Mouse (Mus musculus): Measurements from ENCODE around the gene Tdrd5. TPM values are rescaled to one million over a fixed set of nuclear protein-coding genes. Genes with fewer than 3 reads are reported as not detected.

Gene Tdrd5
- 0.92 and 1.8 TPM in 2 replicates for polyA plus RNA-seq (2014; fragmentation: Nextera tagmentation; extraction: Ambion mirVana)

- DNase-seq (ENCODE audit: low spot score), result peak; percentile 63
- peak within 1 kb of the TSS; percentile 85 for H3K4me3 ChIP-seq (replicated peaks; ENCODE audit: low read length)
- H3K4me2 ChIP-seq (replicated peaks), result peak within 1 kb of the TSS; percentile 98
- peaks cover 37% of the 10 kb centered on the region for H3K27me3 ChIP-seq (ENCODE audit: control insufficient read depth, insufficient read depth, low read length)
- H3K9me3 ChIP-seq (ENCODE audit: control insufficient read depth, low read length), result no peaks in the 10 kb centered on the region
- 0 out of 2 replicates have a peak within 1 kb of the TSS, but pooled peaks have one; percentile 26 for H3K27ac ChIP-seq
- ATAC-seq (ENCODE audit: low FRiP score), result peak; percentile 86
- no peaks in the 10 kb centered on the region for H3K36me3 ChIP-seq (replicated peaks; ENCODE audit: control insufficient read depth, insufficient read depth)
- no peaks in the 10 kb centered on the region for H3K4me1 ChIP-seq (replicated peaks; ENCODE audit: control insufficient read depth, insufficient read depth, low read length)
- WGBS, result under 1% methylated on average over 82 of the region's 85 CpGs
- peak within 1 kb of the TSS; percentile 67 for H3K9ac ChIP-seq
Measured at GRCm38 (mm10) chr1:156302911-156303749, at the start of gene Tdrd5. TSS of gene Tdrd5 (minus strand) at chr1:156303664.

- H3K27ac ChIP-seq, result no peak overlapping the region
- no peak overlapping the region for H3K4me3 ChIP-seq (replicated peaks; ENCODE audit: low read length)
- H3K36me3 ChIP-seq (replicated peaks; ENCODE audit: control insufficient read depth, insufficient read depth), result no peaks in the 10 kb centered on the region
- no peaks in the 10 kb centered on the region for H3K27me3 ChIP-seq (ENCODE audit: control insufficient read depth, insufficient read depth, low read length)
- ATAC-seq (ENCODE audit: low FRiP score), result no peak
- no peaks in the 10 kb centered on the region for H3K9me3 ChIP-seq (ENCODE audit: control insufficient read depth, low read length)
- 92% methylated on average over 2 of the region's 2 CpGs for WGBS
- H3K9ac ChIP-seq, result no peak overlapping the region
- DNase-seq (ENCODE audit: low spot score), result no peak
- H3K4me2 ChIP-seq (replicated peaks), result no peak overlapping the region
- H3K4me1 ChIP-seq (replicated peaks; ENCODE audit: control insufficient read depth, insufficient read depth, low read length), result no peaks in the 10 kb centered on the region
Measured at GRCm38 (mm10) chr1:156352466-156352865, 49.0 kb upstream of the Tdrd5 start.

- Histone ChIP-seq H3K36me3 (replicated peaks; ENCODE audit: control insufficient read depth, insufficient read depth) (no peaks in the 10 kb centered on the region), H3K27ac (no peak overlapping the region), H3K4me2 (replicated peaks) (no peak overlapping the region), H3K27me3 (ENCODE audit: control insufficient read depth, insufficient read depth, low read length) (no peaks in the 10 kb centered on the region), H3K9me3 (ENCODE audit: control insufficient read depth, low read length) (no peaks in the 10 kb centered on the region), H3K4me3 (replicated peaks; ENCODE audit: low read length) (no peak overlapping the region), H3K9ac (no peak overlapping the region), H3K4me1 (replicated peaks; ENCODE audit: control insufficient read depth, insufficient read depth, low read length) (no peaks in the 10 kb centered on the region)
- DNase-seq (ENCODE audit: low spot score) (no peak), ATAC-seq (ENCODE audit: low FRiP score) (no peak)
- WGBS, result 85% methylated on average over 4 of the region's 4 CpGs
Measured at GRCm38 (mm10) chr1:156350441-156350840, 47.0 kb upstream of the Tdrd5 start.

- Histone ChIP-seq H3K4me2 (replicated peaks) (no peak overlapping the region), H3K36me3 (replicated peaks; ENCODE audit: control insufficient read depth, insufficient read depth) (no peaks in the 10 kb centered on the region), H3K9ac (no peak overlapping the region), H3K27ac (no peak overlapping the region), H3K9me3 (ENCODE audit: control insufficient read depth, low read length) (no peaks in the 10 kb centered on the region), H3K27me3 (ENCODE audit: control insufficient read depth, insufficient read depth, low read length) (no peaks in the 10 kb centered on the region), H3K4me1 (replicated peaks; ENCODE audit: control insufficient read depth, insufficient read depth, low read length) (no peaks in the 10 kb centered on the region), H3K4me3 (replicated peaks; ENCODE audit: low read length) (no peak overlapping the region)
- WGBS, result 87% methylated on average over 4 of the region's 4 CpGs
- DNase-seq (ENCODE audit: low spot score), result no peak
- ATAC-seq (ENCODE audit: low FRiP score), result no peak
Measured at GRCm38 (mm10) chr1:156349031-156349430, 45.6 kb upstream of the Tdrd5 start.

GRCm38 (mm10) chr1:156345633-156346032, 42.2 kb upstream of the Tdrd5 start:
- Histone ChIP-seq H3K27ac (no peak overlapping the region), H3K4me3 (replicated peaks; ENCODE audit: low read length) (no peak overlapping the region), H3K4me1 (replicated peaks; ENCODE audit: control insufficient read depth, insufficient read depth, low read length) (no peaks in the 10 kb centered on the region), H3K9ac (no peak overlapping the region), H3K36me3 (replicated peaks; ENCODE audit: control insufficient read depth, insufficient read depth) (no peaks in the 10 kb centered on the region), H3K9me3 (ENCODE audit: control insufficient read depth, low read length) (no peaks in the 10 kb centered on the region), H3K27me3 (ENCODE audit: control insufficient read depth, insufficient read depth, low read length) (no peaks in the 10 kb centered on the region), H3K4me2 (replicated peaks) (no peak overlapping the region)
- no peak for DNase-seq (ENCODE audit: low spot score)
- WGBS, result 92% methylated on average over 4 of the region's 4 CpGs
- no peak for ATAC-seq (ENCODE audit: low FRiP score)

GRCm38 (mm10) chr1:156344433-156344832, 41.0 kb upstream of the Tdrd5 start:
- no peak for ATAC-seq (ENCODE audit: low FRiP score)
- 75% methylated on average over 4 of the region's 4 CpGs for WGBS

GRCm38 (mm10) chr1:156340847-156341246, 37.4 kb upstream of the Tdrd5 start:
- 81% methylated on average over 4 of the region's 4 CpGs for WGBS
- no peak for DNase-seq (ENCODE audit: low spot score)
- Histone ChIP-seq H3K4me1 (replicated peaks; ENCODE audit: control insufficient read depth, insufficient read depth, low read length) (no peaks in the 10 kb centered on the region), H3K9me3 (ENCODE audit: control insufficient read depth, low read length) (no peaks in the 10 kb centered on the region), H3K9ac (no peak overlapping the region), H3K4me3 (replicated peaks; ENCODE audit: low read length) (no peak overlapping the region), H3K4me2 (replicated peaks) (no peak overlapping the region), H3K27me3 (ENCODE audit: control insufficient read depth, insufficient read depth, low read length) (no peaks in the 10 kb centered on the region), H3K27ac (no peak overlapping the region), H3K36me3 (replicated peaks; ENCODE audit: control insufficient read depth, insufficient read depth) (no peaks in the 10 kb centered on the region)
- no peak for ATAC-seq (ENCODE audit: low FRiP score)

More at GRCm38 (mm10) chr1:156344433-156344832, 41.0 kb upstream of the Tdrd5 start:
- H3K27ac ChIP-seq, result no peak overlapping the region
- no peaks in the 10 kb centered on the region for H3K36me3 ChIP-seq (replicated peaks; ENCODE audit: control insufficient read depth, insufficient read depth)
- no peak overlapping the region for H3K4me2 ChIP-seq (replicated peaks)
- H3K4me1 ChIP-seq (replicated peaks; ENCODE audit: control insufficient read depth, insufficient read depth, low read length), result no peaks in the 10 kb centered on the region
- H3K27me3 ChIP-seq (ENCODE audit: control insufficient read depth, insufficient read depth, low read length), result no peaks in the 10 kb centered on the region
- no peaks in the 10 kb centered on the region for H3K9me3 ChIP-seq (ENCODE audit: control insufficient read depth, low read length)
- no peak overlapping the region for H3K4me3 ChIP-seq (replicated peaks; ENCODE audit: low read length)
- no peak for DNase-seq (ENCODE audit: low spot score)
- no peak overlapping the region for H3K9ac ChIP-seq

GRCm38 (mm10) chr1:156323126-156323525, 19.7 kb upstream of the Tdrd5 start:
- Histone ChIP-seq H3K9me3 (ENCODE audit: control insufficient read depth, low read length) (no peaks in the 10 kb centered on the region), H3K4me2 (replicated peaks) (no peak overlapping the region), H3K36me3 (replicated peaks; ENCODE audit: control insufficient read depth, insufficient read depth) (no peaks in the 10 kb centered on the region), H3K27me3 (ENCODE audit: control insufficient read depth, insufficient read depth, low read length) (no peaks in the 10 kb centered on the region), H3K9ac (no peak overlapping the region), H3K27ac (no peak overlapping the region), H3K4me1 (replicated peaks; ENCODE audit: control insufficient read depth, insufficient read depth, low read length) (no peaks in the 10 kb centered on the region), H3K4me3 (replicated peaks; ENCODE audit: low read length) (no peak overlapping the region)
- no peak for ATAC-seq (ENCODE audit: low FRiP score)
- WGBS, result 91% methylated on average over 9 of the region's 9 CpGs
- no peak for DNase-seq (ENCODE audit: low spot score)

- ATAC-seq (ENCODE audit: low FRiP score) (no peak), DNase-seq (ENCODE audit: low spot score) (no peak)
- Histone ChIP-seq H3K36me3 (replicated peaks; ENCODE audit: control insufficient read depth, insufficient read depth) (no peaks in the 10 kb centered on the region), H3K4me3 (replicated peaks; ENCODE audit: low read length) (peak within 1 kb of the TSS; percentile 19), H3K9ac (0 out of 2 replicates have a peak within 1 kb of the TSS, but pooled peaks have one; percentile 8), H3K27ac (no peak within 1 kb of the TSS), H3K27me3 (ENCODE audit: control insufficient read depth, insufficient read depth, low read length) (peaks cover 25% of the 10 kb centered on the region), H3K4me2 (replicated peaks) (peak within 1 kb of the TSS; percentile 41), H3K4me1 (replicated peaks; ENCODE audit: control insufficient read depth, insufficient read depth, low read length) (peaks cover 6% of the 10 kb centered on the region), H3K9me3 (ENCODE audit: control insufficient read depth, low read length) (no peaks in the 10 kb centered on the region)
- 5% methylated on average over 29 of the region's 29 CpGs for WGBS
Measured at GRCm38 (mm10) chr1:156310630-156311029, 7.2 kb upstream of the Tdrd5 start, which contains the start of gene Nphs2. TSS of gene Nphs2 (plus strand) at chr1:156310727.
